Mouse (Mus musculus): ENCODE data around the gene Gabpb1. TPM values are rescaled to one million over a fixed set of nuclear protein-coding genes. Genes with fewer than 3 reads are reported as not detected.

Gene Gabpb1
- polyA plus RNA-seq (2016; fragmentation: Nextera tagmentation; extraction: Ambion mirVana), result 92.0 and 103 TPM in 2 replicates

DNA sequence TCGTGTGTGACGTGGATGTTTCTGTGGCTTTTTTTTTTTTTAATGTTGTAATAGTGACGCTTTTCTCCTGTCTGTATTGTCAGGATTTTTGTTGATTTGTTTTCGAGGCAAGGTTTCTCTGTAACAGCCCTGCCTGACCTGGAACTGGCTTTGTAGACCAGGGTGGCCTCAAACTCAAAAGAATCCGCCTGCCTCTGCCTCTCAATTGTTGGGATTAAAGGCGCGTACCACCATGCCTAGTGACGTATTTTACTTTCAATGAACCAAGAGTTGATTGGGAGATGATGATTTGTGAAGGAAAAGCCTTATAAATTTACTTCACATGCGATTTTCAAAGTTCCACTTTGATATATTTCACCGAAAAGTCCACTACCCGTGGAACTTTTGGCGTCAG lies at the start of gene Gabpb1:
Gene Gabpb1 (minus strand): TSS at position 216 of the 394 bp plus-strand sequence.
- peak within 1 kb of the TSS; percentile 100 for H3K27ac ChIP-seq
- peaks cover 40% of the 10 kb centered on the region for H3K36me3 ChIP-seq
- DNase-seq (ENCODE audit: low spot score), result peak; percentile 39
- H3K4me3 ChIP-seq, result peak within 1 kb of the TSS; percentile 95
- H3K9me3 ChIP-seq (replicated peaks), result no peaks in the 10 kb centered on the region
- WGBS, result 26% methylated on average over 12 of the region's 12 CpGs
- H3K4me1 ChIP-seq, result peaks cover 20% of the 10 kb centered on the region
- no peaks in the 10 kb centered on the region for H3K27me3 ChIP-seq (ENCODE audit: low read depth, poor library complexity, severe bottlenecking)

DNA sequence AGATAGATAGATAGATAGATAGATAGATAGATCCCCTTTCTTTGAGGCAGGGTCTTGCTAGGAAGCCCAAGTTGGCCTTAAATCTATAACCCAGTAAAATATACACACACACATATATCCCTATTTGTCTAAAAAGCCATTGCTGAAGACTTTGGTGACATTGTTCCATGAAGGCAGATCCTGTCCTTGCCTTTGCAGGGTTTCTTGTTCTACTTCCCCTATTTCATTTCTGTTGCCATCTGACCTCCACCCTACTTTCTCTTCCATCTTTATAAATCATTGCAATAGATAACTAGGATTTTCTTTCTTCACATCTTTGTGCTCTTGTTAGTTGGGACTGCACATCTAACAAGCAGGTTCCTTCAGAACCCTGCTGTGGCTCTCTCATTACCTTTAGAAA lies 36.8 kb upstream of the Gabpb1 start:
- H3K27ac ChIP-seq, result no peak overlapping the region
- peaks cover 8% of the 10 kb centered on the region for H3K4me1 ChIP-seq
- no peak overlapping the region for H3K4me3 ChIP-seq
- H3K36me3 ChIP-seq, result peaks cover 19% of the 10 kb centered on the region; the same call in 1 of the 2 replicates
- no peaks in the 10 kb centered on the region for H3K9me3 ChIP-seq (replicated peaks)
- DNase-seq (ENCODE audit: low spot score), result no peak
- no peaks in the 10 kb centered on the region for H3K27me3 ChIP-seq (ENCODE audit: low read depth, poor library complexity, severe bottlenecking)

DNA sequence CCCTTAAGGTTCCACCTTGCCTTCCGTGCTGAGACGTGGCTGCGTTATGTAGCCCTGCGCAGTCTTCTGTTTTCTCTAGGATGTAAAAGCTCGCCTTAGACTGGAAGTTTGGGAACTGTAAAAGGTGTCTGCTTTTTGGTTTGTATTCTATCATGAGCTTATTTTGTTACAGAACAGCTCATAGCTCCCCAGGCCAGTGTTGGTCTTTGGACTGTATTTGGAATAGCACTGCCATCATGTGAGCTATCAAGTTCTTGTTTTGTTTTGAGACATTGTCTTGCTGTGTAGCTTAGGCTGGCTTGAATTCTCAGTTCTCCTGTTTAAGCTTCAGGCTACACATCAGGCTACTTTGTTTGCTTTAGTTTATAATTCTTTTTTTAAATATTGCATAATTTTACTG lies 36.4 kb upstream of the Gabpb1 start:
- WGBS, result 97% methylated on average over 5 of the region's 5 CpGs
- Histone ChIP-seq H3K9me3 (replicated peaks) (no peaks in the 10 kb centered on the region), H3K27ac (no peak overlapping the region), H3K36me3 (peaks cover 15% of the 10 kb centered on the region; the same call in 1 of the 2 replicates), H3K4me3 (no peak overlapping the region), H3K4me1 (peaks cover 10% of the 10 kb centered on the region), H3K27me3 (ENCODE audit: low read depth, poor library complexity, severe bottlenecking) (no peaks in the 10 kb centered on the region)
- DNase-seq (ENCODE audit: low spot score), result no peak

DNA sequence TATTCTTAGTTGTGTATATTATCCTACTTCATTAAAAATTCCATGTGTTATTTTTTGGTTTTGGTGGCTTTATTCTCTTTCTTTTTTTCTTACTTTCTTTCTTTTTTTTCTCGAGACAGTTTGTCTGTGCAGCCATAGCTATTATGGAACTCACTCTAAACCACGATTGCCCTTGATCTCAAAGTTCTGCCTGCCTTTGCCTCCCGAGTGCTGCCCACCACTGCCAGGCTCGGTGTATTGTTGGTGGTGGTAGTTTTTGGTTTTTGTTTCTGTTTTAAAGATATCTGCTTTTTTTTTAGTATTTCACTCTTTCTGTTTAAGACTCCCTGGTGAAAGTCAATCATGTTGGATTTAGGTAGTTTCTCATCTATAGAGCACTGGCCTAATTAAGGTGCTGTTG lies 32.2 kb upstream of the Gabpb1 start:
- no peak for DNase-seq (ENCODE audit: low spot score)
- WGBS, result 86% methylated on average over 4 of the region's 4 CpGs
- Histone ChIP-seq H3K27ac (no peak overlapping the region), H3K36me3 (peaks cover 8% of the 10 kb centered on the region; the same call in 1 of the 2 replicates), H3K4me1 (peaks cover 10% of the 10 kb centered on the region), H3K9me3 (replicated peaks) (no peaks in the 10 kb centered on the region), H3K27me3 (ENCODE audit: low read depth, poor library complexity, severe bottlenecking) (no peaks in the 10 kb centered on the region), H3K4me3 (peak overlapping the region; percentile 66)

DNA sequence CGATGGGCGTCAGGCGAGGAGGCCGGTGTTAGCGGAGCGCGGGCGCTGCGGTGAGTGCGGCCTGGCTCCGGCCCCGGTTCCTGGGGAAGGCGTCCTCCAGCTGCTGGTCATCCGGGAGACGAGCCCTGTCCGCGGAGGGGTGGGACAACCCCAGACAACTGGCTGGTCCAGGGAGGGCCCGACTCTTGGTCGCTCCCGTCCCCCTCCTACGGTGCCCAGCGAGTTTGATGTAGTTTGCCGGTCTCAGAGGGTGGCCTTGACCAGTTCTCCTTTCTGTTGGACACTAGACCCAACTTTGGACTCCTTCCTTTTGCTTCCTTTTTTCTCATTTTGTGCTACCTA lies 31.3 kb upstream of the Gabpb1 start:
- H3K9me3 ChIP-seq (replicated peaks), result no peaks in the 10 kb centered on the region
- H3K4me1 ChIP-seq, result peaks cover 10% of the 10 kb centered on the region
- H3K27ac ChIP-seq, result peak overlapping the region; percentile 86
- 0% methylated on average over 23 of the region's 23 CpGs for WGBS
- H3K4me3 ChIP-seq, result peak overlapping the region; percentile 66
- no peak for DNase-seq (ENCODE audit: low spot score)
- H3K36me3 ChIP-seq, result peaks cover 8% of the 10 kb centered on the region; the same call in 1 of the 2 replicates
- no peaks in the 10 kb centered on the region for H3K27me3 ChIP-seq (ENCODE audit: low read depth, poor library complexity, severe bottlenecking)

DNA sequence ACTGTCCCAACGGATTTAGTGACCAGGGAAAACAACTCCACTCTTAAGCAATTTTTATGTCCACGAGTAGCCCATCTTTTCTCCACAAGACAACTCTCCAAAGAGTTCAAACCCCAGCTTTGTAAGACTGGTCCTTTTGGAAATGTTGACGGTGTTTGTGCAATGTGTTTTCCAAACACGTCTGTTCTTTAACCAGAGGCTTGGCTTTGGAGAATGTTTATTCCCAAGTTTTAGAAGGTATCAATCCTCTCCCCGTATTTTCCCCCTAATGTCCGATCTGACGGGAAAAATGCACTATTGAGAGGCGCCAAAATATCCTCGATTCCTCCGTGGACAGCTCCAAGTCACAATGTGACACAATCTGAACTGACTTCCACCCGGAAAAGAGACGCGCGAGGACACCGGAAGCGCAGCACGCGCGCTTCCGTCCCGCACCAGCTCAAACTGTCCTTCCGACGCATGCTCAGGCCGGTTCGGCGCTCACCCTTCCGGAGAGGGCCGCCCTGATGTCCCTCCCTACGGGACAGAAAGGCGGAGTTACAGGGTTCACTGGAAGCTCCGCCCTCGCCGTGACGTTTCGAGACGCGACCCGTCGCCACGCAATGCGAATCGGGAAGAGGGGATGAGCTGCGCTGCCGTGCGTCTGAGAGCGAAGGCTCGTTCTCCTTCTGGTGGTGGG lies 30.8 kb upstream of the Gabpb1 start, which contains the start of gene Usp8:
Gene Usp8 (plus strand): TSS at position 570 of the 679 bp plus-strand sequence.
- DNase-seq (ENCODE audit: low spot score), result peak; percentile 96
- peaks cover 8% of the 10 kb centered on the region; the same call in 1 of the 2 replicates for H3K36me3 ChIP-seq
- peak within 1 kb of the TSS; percentile 66 for H3K4me3 ChIP-seq
- H3K4me1 ChIP-seq, result peaks cover 10% of the 10 kb centered on the region
- WGBS, result 2% methylated on average over 47 of the region's 47 CpGs
- H3K9me3 ChIP-seq (replicated peaks), result no peaks in the 10 kb centered on the region
- H3K27me3 ChIP-seq (ENCODE audit: low read depth, poor library complexity, severe bottlenecking), result no peaks in the 10 kb centered on the region
- H3K27ac ChIP-seq, result peak within 1 kb of the TSS; percentile 86

DNA sequence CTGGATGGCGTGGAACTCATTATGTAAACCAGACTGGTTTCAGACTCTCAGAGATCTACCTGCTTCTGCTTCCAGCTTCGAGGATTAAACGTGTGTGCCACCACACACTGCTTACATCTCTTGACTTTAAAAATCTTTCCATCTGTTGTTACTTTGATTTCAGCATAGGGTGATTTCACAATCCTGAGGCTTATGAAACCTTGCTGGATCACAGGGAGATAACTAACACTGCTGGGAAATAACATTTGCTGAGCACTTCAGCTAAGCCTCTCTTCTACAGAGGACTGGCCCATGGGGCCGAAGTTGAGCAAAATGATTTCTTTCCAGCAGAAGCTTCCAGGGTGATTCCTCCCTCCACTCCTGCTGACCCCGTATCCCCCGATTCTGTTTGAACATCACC lies 19.1 kb upstream of the Gabpb1 start:
- no peak for DNase-seq (ENCODE audit: low spot score)
- no peaks in the 10 kb centered on the region for H3K36me3 ChIP-seq
- 88% methylated on average over 6 of the region's 6 CpGs for whole genome bisulfite sequencing

DNA sequence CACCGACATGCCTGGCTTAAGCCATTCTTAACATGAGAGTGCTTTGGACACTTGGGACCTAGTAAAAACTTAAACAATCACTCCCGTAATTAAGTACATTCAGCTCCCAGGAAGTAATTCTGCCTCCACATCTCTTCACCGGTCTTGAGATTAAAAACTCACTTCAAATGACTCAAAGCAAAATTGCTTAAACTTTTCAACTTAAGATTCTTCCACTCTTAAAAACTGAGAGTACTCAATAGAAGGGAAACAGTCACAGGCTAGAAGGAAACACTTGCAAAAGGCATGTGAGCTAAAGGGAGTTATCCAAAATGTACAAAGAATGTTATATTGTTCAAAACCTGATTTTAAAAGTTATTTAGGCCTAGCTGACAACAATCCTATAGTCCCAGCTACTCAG lies 15.2 kb upstream of the Gabpb1 start:
- DNase-seq (ENCODE audit: low spot score), result no peak
- Histone ChIP-seq H3K36me3 (peaks cover 10% of the 10 kb centered on the region), H3K4me3 (no peak overlapping the region), H3K4me1 (no peaks in the 10 kb centered on the region), H3K27ac (no peak overlapping the region), H3K9me3 (replicated peaks) (no peaks in the 10 kb centered on the region), H3K27me3 (ENCODE audit: low read depth, poor library complexity, severe bottlenecking) (no peaks in the 10 kb centered on the region)
- WGBS, result 81% methylated on average over 3 of the region's 3 CpGs

More for the DNA sequence above, 19.1 kb upstream of the Gabpb1 start:
- H3K4me1 ChIP-seq, result no peaks in the 10 kb centered on the region
- H3K27me3 ChIP-seq (ENCODE audit: low read depth, poor library complexity, severe bottlenecking), result no peaks in the 10 kb centered on the region
- no peak overlapping the region for H3K27ac ChIP-seq
- no peaks in the 10 kb centered on the region for H3K9me3 ChIP-seq (replicated peaks)
- no peak overlapping the region for H3K4me3 ChIP-seq

DNA sequence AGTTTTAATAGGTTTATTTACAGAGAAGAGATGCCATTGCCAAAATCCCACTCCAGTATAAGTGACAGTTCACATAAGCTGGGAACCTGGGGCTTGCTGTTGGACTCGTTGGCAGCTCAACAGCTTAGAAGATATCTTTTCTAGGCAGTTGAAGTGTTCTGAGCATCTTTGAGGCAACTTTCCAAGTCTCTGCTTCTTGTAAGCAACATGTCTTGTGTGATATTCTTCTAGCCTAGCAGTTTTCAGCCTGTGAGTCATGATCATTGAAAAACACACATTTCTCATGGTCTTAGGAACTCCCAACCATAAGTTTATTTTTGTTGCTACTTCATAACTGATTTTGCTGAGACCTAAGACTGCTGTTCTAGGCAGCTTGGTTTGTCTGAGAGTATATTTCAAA lies 6.8 kb upstream of the Gabpb1 start:
- no peaks in the 10 kb centered on the region for H3K4me1 ChIP-seq
- H3K4me3 ChIP-seq, result no peak overlapping the region
- no peaks in the 10 kb centered on the region for H3K9me3 ChIP-seq (replicated peaks)
- no peaks in the 10 kb centered on the region for H3K27me3 ChIP-seq (ENCODE audit: low read depth, poor library complexity, severe bottlenecking)
- no peak overlapping the region for H3K27ac ChIP-seq
- H3K36me3 ChIP-seq, result peaks cover 70% of the 10 kb centered on the region
- 91% methylated on average over 1 of the region's 1 CpGs for WGBS
- DNase-seq (ENCODE audit: low spot score), result no peak

DNA sequence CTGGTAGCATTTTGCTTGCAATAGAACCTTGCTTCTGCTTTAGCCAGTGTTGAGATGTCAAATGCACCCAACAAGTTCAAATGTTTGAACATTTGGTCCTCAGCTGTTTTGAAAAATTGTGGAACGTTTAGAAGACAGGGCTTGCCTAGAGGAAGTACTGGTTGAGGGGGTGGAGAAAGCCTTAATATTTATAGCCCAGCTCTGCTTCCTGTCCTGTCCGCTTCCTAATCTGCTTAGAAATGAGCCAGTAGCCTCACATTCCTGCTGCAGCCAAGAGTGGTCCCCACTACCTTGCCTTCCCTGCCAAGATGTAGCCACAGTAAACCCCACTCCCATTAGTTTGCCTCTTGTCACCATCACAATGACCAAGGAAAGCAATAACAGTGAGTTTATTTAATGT lies 6.2 kb upstream of the Gabpb1 start:
- Histone ChIP-seq H3K36me3 (peaks cover 72% of the 10 kb centered on the region), H3K4me3 (no peak overlapping the region), H3K27me3 (ENCODE audit: low read depth, poor library complexity, severe bottlenecking) (no peaks in the 10 kb centered on the region), H3K9me3 (replicated peaks) (no peaks in the 10 kb centered on the region), H3K4me1 (no peaks in the 10 kb centered on the region), H3K27ac (no peak overlapping the region)
- no peak for DNase-seq (ENCODE audit: low spot score)
- WGBS, result 82% methylated on average over 2 of the region's 2 CpGs

DNA sequence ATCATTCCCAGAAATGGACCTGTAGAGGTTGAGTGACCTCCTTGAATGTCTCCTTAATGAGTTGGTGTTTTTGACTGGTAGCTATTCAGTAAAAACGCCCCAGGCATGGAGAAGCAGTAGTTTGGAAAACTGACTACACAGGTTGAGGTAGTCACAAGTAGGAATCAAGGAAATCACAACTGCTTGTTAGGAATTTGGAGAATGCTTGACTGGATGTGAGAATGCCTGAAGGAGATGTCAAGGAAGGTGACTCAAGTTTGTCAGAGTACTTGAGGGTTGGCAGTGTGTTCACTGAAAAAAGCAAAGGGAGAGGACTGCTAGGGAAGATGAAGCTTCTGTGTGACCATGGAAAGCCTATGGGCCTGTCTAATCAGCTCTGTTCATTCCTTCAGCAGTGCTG lies 1.2 kb upstream of the Gabpb1 start:
- no peak for DNase-seq (ENCODE audit: low spot score)
- peaks cover 20% of the 10 kb centered on the region for H3K4me1 ChIP-seq
- H3K36me3 ChIP-seq, result peaks cover 52% of the 10 kb centered on the region
- H3K27me3 ChIP-seq (ENCODE audit: low read depth, poor library complexity, severe bottlenecking), result no peaks in the 10 kb centered on the region
- no peaks in the 10 kb centered on the region for H3K9me3 ChIP-seq (replicated peaks)
- WGBS, result 87% methylated on average over 1 of the region's 1 CpGs
- H3K4me3 ChIP-seq, result no peak overlapping the region
- no peak overlapping the region for H3K27ac ChIP-seq

DNA sequence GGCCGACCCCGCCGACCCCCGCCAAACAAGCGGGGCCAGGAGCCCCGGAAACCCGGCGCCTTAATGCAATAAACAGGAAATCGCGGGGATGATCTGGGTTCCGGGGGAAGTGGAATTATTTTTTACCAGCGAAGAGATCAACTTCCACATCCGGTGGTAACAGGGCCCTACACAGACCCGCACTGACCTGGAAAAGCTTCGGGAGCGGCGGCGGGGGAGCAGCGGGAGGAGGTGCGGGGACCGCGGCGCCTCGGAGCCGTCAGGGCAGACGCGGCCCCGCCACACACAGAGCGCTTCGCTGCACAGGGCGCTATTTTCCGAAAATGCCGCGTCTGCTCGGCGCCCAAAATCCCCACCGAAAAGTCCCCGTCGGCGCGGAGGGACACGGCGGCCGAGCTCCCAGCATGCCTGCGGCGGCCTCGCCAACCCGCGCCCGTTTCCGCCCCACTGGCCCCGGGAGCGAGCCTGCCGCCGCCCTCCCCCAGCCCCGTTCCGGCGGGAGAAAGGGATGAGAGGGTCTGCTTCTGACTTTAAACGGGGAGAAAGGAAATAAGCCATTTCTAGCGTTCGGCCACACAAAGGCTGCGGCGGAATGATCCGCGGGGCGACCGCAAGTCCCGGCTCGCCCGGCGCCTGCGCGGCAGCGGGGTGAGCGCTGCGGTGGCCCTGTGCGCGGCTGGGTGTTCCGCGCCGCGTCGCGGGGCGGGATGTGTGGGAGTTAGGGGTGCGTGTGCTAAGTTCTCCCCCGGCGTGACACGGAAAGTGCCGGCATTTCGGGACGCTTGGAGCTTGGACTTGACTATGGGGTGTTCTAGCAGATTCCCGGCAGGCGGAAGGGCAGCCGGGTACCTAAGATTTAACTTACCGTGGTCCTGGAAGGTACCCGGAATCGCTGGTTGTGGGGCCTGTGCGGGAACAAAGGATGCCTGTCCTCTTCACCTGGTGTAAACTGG lies 692 bp downstream of the Gabpb1 start:
- Histone ChIP-seq H3K27me3 (ENCODE audit: low read depth, poor library complexity, severe bottlenecking) (no peaks in the 10 kb centered on the region), H3K4me1 (peaks cover 20% of the 10 kb centered on the region), H3K4me3 (peak overlapping the region; percentile 95), H3K9me3 (replicated peaks) (no peaks in the 10 kb centered on the region), H3K36me3 (peaks cover 38% of the 10 kb centered on the region), H3K27ac (peak overlapping the region; percentile 100)
- peak; percentile 90 for DNase-seq (ENCODE audit: low spot score)
- under 1% methylated on average over 99 of the region's 99 CpGs for WGBS
